Mouse (Mus musculus) gastrocnemius, postnatal 4 days (tissue): Measurements from ENCODE around the gene Trpc4. TPM values are rescaled to one million over a fixed set of nuclear protein-coding genes. Genes with fewer than 3 reads are reported as not detected.

Experiments used
- DNase-seq, 2 experiments: peaks; one replicate each; pipeline ENCODE4 v3.0.0; 2021 to 2022; ENCODE audit warnings: low spot score in 2 of 2, mixed read lengths in 2 of 2
- total RNA-seq, 2 experiments: library from RNA; stranded (reverse); gene quantifications; 2 replicates each; pipeline ENCODE4 v1.2.3; 2021

The Trpc4 gene
- total RNA-seq, 2 experiments from 2014 or later = 0.20 to 0.34 TPM

GRCm38 (mm10) chr3:54249311-54249710, 93.5 kb downstream of the Trpc4 start:
- DNase-seq = no peak

- no peak for DNase-seq
These were observed 111.1 kb downstream of the Trpc4 start for GRCm38 (mm10) chr3:54266943-54267342.

GRCm38 (mm10) chr3:54269180-54269579, 113.3 kb downstream of the Trpc4 start:
- DNase-seq = no peak

DNA sequence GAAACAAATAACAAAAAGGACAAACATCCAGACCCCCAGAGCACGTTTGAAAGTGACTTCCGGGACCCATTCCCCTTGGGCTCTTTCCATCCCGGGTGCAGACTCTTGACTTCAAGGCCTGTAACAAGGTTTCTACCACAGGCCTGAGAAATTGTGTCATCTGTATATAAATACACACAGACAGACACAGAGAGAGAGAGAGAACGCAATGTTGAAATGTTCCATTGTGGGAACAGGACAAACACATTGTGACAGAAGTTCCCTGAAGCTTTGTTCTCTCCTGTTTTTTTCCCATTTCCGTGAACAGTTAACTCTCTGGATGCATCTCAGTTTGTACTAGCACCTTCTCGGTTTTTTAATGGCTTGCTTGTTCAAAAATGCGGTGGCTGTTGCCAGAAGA, 118.8 kb downstream of the Trpc4 start:
- DNase-seq = no peak

- no peak for DNase-seq
These were observed 133.9 kb downstream of the Trpc4 start for GRCm38 (mm10) chr3:54289731-54290130.

GRCm38 (mm10) chr3:54310604-54311003, 154.8 kb downstream of the Trpc4 start:
- no peak for DNase-seq

DNA sequence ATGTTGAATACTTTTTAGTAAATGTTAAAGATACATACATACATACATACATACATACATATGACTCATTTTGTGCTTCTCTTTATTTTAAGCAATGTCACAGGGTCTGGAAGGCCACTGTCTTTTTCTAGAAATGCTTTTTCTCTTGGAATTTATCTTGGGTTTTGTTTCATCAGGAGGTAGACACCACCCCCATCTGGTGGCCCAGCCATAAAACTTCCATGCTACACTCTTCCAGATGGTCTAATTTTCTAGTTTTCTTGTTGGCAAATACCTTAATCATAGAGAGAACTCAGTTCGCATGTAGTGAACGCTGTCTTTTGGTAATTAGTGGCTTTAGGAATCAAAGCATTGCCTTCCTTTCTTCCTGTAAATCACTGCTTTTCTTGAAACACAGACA, 158.2 kb downstream of the Trpc4 start:
- DNase-seq = no peak

GRCm38 (mm10) chr3:54352891-54353652, 197.2 kb downstream of the Trpc4 start:
- DNase-seq = peak; percentile 57 to 70

DNA sequence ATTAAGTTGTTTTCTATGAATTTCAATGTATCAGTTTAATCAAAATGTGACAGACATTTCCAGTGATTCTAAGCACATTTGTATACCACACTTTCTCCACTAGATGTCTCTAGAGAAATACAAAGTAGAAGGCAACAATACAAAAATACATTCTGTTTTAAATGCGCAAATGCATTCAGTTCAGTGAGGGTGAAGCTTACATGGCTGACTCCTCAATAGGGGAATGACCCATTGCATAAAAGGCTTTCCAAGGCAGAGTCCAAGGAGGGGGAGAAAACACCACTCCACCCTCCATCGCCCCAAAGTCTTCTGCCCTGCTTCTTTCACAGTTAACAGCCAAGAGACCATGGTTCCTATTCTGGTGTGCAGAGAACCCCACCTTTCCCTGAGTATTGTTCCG, 201.7 kb downstream of the Trpc4 start:
- no peak for DNase-seq

DNA sequence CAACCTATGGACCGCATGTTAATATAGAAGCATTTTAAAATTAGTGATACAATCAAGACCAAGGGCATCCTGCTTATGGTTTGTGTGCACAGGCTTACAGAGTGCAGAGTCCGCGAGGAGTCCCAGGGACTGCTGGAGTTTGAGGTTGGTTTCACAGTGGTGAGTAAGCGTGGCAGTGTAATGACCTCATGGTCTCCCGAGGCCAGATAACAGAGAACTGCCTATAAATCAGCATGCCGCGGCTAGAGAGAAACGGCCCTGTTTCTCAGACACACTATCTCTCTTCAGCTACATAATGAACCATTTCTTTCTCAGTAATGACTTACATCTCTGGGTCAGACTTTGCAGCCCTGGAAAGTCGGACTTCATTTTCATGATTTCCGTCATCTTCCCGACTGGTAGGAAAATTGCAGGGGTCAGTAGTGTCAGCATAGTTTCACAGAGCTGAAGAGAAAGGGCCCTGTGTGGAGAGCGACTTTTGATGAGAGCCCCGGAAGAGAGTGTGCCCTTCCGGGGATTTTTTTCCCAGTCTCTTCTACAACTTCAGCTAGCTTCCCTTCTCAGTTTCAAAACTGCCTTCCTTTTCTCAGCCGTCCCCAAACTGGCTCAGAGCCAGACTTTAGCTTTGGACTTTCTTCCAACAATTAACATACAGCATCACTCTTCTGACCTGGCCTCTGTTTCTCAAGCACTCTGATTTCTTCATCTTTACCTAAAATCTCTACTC, 202.8 kb downstream of the Trpc4 start:
- DNase-seq = peak; percentile 21 to 53

- DNase-seq = peak; percentile 57 to 81
These were observed 205.1 kb downstream of the Trpc4 start, which contains the start of gene Postn for GRCm38 (mm10) chr3:54360897-54361296. TSS of gene Postn (plus strand) at chr3:54361109.

GRCm38 (mm10) chr3:54361656-54362055, 205.8 kb downstream of the Trpc4 start:
- DNase-seq = no peak

Other genes starting within 250 kb of the Trpc4 start
- gene Postn, start 205.1 kb downstream of the Trpc4 start, total RNA-seq = 1,000 to 10,000 TPM; 1,491 to 1,618 TPM